Mouse (Mus musculus) forebrain, postnatal 0 days (tissue): ENCODE measurements around the gene Gm10184. TPM values are rescaled to one million over a fixed set of nuclear protein-coding genes. Genes with fewer than 3 reads are reported as not detected.
"Not testable (repeated sequence)": the region's sequence is repeated elsewhere in the genome, so short reads cannot be mapped to it uniquely, and the experiment has no call there.

ENCODE experiments used
- ATAC-seq: fragments of 200-750 bp; cut with Nextera tagmentation; 2 replicates; pipeline ENCODE4 v1.8.0; 2017; ENCODE audit warnings: mild to moderate bottlenecking, moderate library complexity
- DNase-seq: peaks from one replicate; pipeline ENCODE4 v3.0.0-alpha.2; 2015
- H3K27ac ChIP-seq: fragments of 300-500 bp; sonication (generic); 2 replicates; pipeline ENCODE4 v1.5.1; 2014; ENCODE audit warnings: low read depth, mild to moderate bottlenecking, antibody characterized with exemption, low read length, moderate library complexity, mixed read lengths
- H3K27me3 ChIP-seq: fragments of 300-500 bp; sonication (generic); 2 replicates; pipeline ENCODE4 v1.6.1; 2014; ENCODE audit warnings: mild to moderate bottlenecking, low read length, mixed read lengths; ENCODE audit not compliant: insufficient read depth
- H3K36me3 ChIP-seq: fragments of 300-500 bp; sonication (generic); 2 replicates; pipeline ENCODE4 v1.6.1; 2014; ENCODE audit warnings: mild to moderate bottlenecking, moderate library complexity; ENCODE audit not compliant: insufficient read depth
- H3K4me1 ChIP-seq: fragments of 300-500 bp; sonication (generic); 2 replicates; pipeline ENCODE4 v1.6.1; 2014; ENCODE audit warnings: antibody characterized with exemption; ENCODE audit not compliant: insufficient read depth
- H3K4me2 ChIP-seq: fragments of 300-500 bp; sonication (generic); 2 replicates; pipeline ENCODE4 v1.6.1; 2014; ENCODE audit warnings: low read depth, mild to moderate bottlenecking, moderate library complexity
- H3K4me3 ChIP-seq: fragments of 300-500 bp; sonication (generic); 2 replicates; pipeline ENCODE4 v1.5.1; 2014; ENCODE audit warnings: low read depth, low read length, mixed read lengths
- H3K9ac ChIP-seq: fragments of 300-500 bp; sonication (generic); 2 replicates; pipeline ENCODE4 v1.6.1; 2014; ENCODE audit warnings: mild to moderate bottlenecking
- H3K9me3 ChIP-seq: fragments of 300-500 bp; sonication (generic); 2 replicates; pipeline ENCODE4 v1.6.1; 2016; ENCODE audit warnings: low read length
- CTCF ChIP-seq: sonication (generic); IDR thresholded peaks from 2 replicates; pipeline ENCODE4 v1.5.1; 2016; ENCODE audit warnings: antibody characterized with exemption, control low read depth, low read depth
- WGBS: fragments of 180-500 bp; shearing (Covaris S2); extraction: QIAGEN DNeasy Blood & Tissue Kit; methylation state at CpG from one replicate; pipeline ENCODE4 v1.1.7; 2014; 5-methylcytosine and 5-hydroxymethylcytosine counted together
- polyA plus RNA-seq: library from polyadenylated mRNA; unstranded; fragments of >200 nt; fragmentation: Nextera tagmentation; extraction: Ambion mirVana; gene quantifications from 2 replicates; pipeline ENCODE4 v1.2.1, GENCODE M21; 2015
- total RNA-seq: library from RNA; depleted of rRNA; stranded (reverse); fragments of >200 nt; gene quantifications from 2 replicates; pipeline ENCODE4 v1.2.3, GENCODE M21; 2014; rRNA removed

Gene Gm10184
- total RNA-seq (14.5 and 17.7 TPM in 2 replicates), polyA plus RNA-seq (11.7 and 13.1 TPM in 2 replicates)

DNA sequence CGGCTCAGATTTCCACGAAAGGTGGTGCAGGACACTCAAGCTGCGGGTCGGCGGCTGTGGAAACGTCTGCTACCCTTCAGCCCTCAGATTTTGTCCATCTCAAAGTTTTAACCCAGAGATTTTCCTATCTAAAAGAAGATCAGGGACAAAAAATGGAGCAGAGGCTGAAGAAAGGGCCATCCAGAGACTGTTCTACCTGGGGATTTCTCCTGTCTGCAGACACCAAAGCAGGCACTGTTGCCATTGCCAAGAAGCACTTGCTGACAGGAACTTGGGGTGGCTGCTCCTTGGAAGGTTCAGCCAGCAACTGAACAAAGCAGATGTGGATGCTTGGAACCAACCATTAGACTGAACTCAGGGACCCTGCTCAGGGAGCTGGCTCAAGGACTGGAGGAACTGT, at the start of gene Gm10184:
Gm10184 (minus strand) TSS at position 101 of the 400 bp plus-strand sequence.
- no peaks in the 10 kb centered on the region for H3K27me3 ChIP-seq
- no peak for DNase-seq
- no peak for ATAC-seq
- no peaks in the 10 kb centered on the region for H3K36me3 ChIP-seq
- WGBS, result 97% methylated on average over 6 of the region's 6 CpGs
- no peaks in the 10 kb centered on the region for H3K4me1 ChIP-seq
- no peaks in the 10 kb centered on the region for H3K9me3 ChIP-seq
- no peak within 1 kb of the TSS for H3K27ac ChIP-seq
- no peak within 1 kb of the TSS for H3K4me2 ChIP-seq
- H3K4me3 ChIP-seq, result no peak within 1 kb of the TSS
- no peak for TF ChIP-seq CTCF
- no peak within 1 kb of the TSS for H3K9ac ChIP-seq

DNA sequence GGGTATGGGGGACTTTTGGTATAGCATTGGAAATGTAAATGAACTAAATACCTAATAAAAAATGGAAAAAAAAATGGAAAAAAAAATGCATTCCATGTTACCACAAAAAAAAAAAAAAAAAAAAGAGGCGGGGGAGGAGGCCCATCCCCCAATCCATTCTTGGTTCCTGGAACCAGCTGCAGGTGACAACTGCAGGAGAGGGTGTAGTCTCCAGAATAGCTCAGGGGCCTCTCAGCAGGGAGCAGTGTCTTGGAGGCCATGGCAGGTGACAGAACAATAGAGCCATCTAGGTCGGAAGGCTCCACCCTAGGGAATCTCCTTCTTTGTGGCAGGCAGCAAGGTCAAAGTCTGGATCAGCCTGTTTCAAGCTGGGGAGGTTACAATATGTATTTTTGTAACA, 23.7 kb upstream of the Gm10184 start:
- no peaks in the 10 kb centered on the region for H3K9me3 ChIP-seq
- no peak overlapping the region for H3K4me3 ChIP-seq
- no peaks in the 10 kb centered on the region for H3K36me3 ChIP-seq
- no peak overlapping the region for H3K9ac ChIP-seq
- no peaks in the 10 kb centered on the region for H3K27me3 ChIP-seq
- TF ChIP-seq CTCF, result no peak
- DNase-seq (no peak), ATAC-seq (no peak)
- no peak overlapping the region for H3K27ac ChIP-seq
- no peak overlapping the region for H3K4me2 ChIP-seq
- no peaks in the 10 kb centered on the region for H3K4me1 ChIP-seq
- 45% methylated on average over 2 of the region's 2 CpGs for WGBS

DNA sequence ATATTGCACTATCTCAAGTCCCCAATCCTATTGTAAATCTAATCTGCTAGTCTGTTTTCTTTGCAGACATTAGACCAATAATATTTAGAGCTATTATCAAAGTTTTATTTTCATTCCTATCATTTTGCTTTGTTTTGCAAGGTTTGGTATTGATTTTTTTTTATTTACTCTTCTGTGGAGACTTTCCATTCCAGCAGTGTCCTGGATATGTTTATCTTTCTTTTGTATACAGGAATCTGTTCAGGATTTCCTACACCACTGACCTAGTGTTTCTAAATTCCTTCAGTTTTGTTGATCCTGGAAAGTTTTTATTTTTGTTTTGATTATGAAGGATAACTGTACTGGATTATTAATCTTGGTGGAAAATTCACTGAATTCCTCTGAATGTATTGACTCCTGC, 2.6 kb downstream of the Gm10184 start:
- H3K27me3 ChIP-seq, result no peaks in the 10 kb centered on the region
- no peak overlapping the region for H3K4me2 ChIP-seq
- H3K36me3 ChIP-seq, result no peaks in the 10 kb centered on the region
- H3K9ac ChIP-seq, result no peak overlapping the region
- ATAC-seq (no peak), DNase-seq (no peak)
- H3K4me3 ChIP-seq, result no peak overlapping the region
- no peaks in the 10 kb centered on the region for H3K4me1 ChIP-seq
- H3K9me3 ChIP-seq, result no peaks in the 10 kb centered on the region
- TF ChIP-seq CTCF, result no peak
- no peak overlapping the region for H3K27ac ChIP-seq

DNA sequence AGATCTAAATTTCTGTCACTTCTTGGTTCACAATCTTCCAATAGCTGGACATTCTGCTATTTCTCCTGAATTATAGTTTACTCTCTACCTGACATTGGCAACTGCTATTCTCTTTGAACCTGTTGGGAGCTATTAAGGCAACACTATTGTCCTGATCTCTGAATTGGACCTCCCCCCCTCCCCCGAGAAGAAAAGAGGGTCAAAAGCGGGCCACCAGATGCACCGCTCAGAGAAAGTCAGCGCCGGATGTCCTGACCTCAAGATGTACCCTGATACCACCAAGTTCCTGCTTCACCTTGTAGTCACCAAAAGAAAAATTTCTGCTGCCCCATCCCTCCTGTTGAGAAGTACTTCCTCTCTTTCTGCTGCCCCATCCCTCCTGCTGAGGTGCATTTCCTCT, 5.5 kb downstream of the Gm10184 start:
- not testable (repeated sequence) for H3K4me2 ChIP-seq, H3K27me3 ChIP-seq, H3K4me1 ChIP-seq, ATAC-seq, H3K9me3 ChIP-seq, DNase-seq, H3K9ac ChIP-seq, H3K36me3 ChIP-seq, H3K4me3 ChIP-seq, H3K27ac ChIP-seq
- WGBS, result 91% methylated on average over 5 of the region's 5 CpGs

DNA sequence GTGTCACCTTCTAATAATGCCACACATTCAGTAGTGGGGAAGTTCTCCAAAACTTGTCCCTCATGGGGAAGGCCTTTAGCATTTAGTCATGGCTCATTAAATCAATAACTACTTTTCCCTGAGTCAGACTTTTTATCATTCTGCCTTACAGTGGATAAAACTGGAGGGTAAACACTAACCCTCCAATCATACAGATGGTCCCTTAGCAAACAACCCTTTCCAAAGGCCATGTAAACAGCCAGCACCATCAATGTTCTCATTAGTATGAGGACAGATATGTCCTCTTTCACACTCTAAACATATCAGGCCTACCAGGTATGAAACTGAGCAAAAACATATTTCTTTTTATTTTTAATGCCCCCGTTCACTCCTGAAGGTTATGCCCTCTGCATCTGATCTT, 7.5 kb downstream of the Gm10184 start:
- TF ChIP-seq CTCF, result no peak
- DNase-seq (no peak), ATAC-seq (no peak)
- Histone ChIP-seq H3K27me3 (no peaks in the 10 kb centered on the region), H3K4me1 (no peaks in the 10 kb centered on the region), H3K4me2 (no peak overlapping the region), H3K36me3 (no peaks in the 10 kb centered on the region), H3K9ac (no peak overlapping the region), H3K9me3 (no peaks in the 10 kb centered on the region), H3K27ac (no peak overlapping the region), H3K4me3 (no peak overlapping the region)
- WGBS, result 98% methylated on average over 1 of the region's 1 CpGs

DNA sequence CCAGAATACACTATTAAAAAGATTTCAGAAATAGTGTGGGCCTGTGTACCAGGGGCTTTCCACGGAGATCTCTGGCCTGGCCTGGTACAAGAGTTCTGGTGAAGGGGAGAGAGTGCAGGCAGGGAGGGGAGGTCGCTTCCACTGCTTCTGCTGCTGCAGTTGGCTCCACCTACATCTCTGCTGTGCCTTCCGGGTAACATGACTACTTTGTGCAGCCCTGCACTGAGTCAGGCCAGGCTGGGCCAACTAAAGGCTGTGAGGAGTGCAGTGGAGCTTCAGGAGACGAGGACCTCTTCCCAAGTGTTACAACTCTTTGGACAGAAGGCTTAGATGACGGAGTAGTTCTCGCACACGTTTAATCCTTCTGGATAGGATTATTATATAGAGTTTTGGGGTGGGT, 9.6 kb downstream of the Gm10184 start:
- no peak overlapping the region for H3K4me2 ChIP-seq
- TF ChIP-seq CTCF, result no peak
- no peak overlapping the region for H3K9ac ChIP-seq
- DNase-seq (no peak), ATAC-seq (no peak)
- H3K9me3 ChIP-seq, result no peaks in the 10 kb centered on the region
- H3K36me3 ChIP-seq, result no peaks in the 10 kb centered on the region
- 68% methylated on average over 7 of the region's 7 CpGs for WGBS
- H3K4me1 ChIP-seq, result no peaks in the 10 kb centered on the region
- H3K27me3 ChIP-seq, result no peaks in the 10 kb centered on the region
- no peak overlapping the region for H3K4me3 ChIP-seq
- no peak overlapping the region for H3K27ac ChIP-seq

DNA sequence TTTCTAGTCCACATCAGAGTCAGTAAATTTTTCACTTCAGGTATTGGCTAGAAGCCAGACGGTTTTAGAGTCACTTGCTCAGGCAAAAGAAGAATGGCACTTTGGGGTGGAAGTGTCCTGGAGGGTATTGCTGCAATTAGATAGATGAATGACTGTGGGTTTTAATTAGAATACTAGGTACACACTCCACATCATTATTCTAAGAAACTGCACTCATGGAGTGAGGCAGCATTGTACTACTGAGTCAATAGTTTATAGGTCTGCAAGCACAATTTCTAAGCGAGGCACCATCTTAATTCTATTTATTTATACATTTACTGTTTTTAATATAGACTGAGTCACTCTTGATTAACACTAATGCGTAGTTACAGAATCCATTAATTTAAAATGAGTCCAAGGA, 10.4 kb downstream of the Gm10184 start:
- DNase-seq (no peak), ATAC-seq (no peak)

DNA sequence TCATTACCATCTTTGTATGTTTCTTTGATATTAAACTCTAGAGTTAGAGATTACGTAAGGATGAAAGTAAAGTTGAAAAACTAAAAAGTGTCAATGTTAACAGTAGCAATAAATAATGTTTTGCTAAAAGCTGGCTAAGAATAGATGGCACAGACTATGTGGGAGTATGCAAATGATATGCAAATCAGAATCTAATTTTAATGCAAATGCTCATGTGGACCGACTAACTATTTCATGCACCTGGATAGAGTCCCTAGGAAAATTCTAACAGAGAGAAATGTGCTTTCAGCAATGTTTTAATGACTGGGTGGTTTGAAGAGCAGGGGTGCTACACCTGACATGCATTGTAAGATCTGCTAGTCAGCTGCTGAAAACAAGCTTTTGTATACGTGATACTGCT, 45.3 kb downstream of the Gm10184 start:
- H3K4me1 ChIP-seq, result 0 out of 2 replicates have a peak, but pooled peaks cover 5% of the 10 kb centered on the region
- no peak overlapping the region for H3K27ac ChIP-seq
- WGBS, result 26% methylated on average over 3 of the region's 3 CpGs
- no peak for TF ChIP-seq CTCF
- no peak overlapping the region for H3K4me3 ChIP-seq
- no peaks in the 10 kb centered on the region for H3K36me3 ChIP-seq
- DNase-seq, result peak; percentile 9
- no peaks in the 10 kb centered on the region for H3K9me3 ChIP-seq
- H3K27me3 ChIP-seq, result no peaks in the 10 kb centered on the region
- ATAC-seq, result peak; percentile 56; the same call in 1 of the 2 replicates
- no peak overlapping the region for H3K9ac ChIP-seq
- H3K4me2 ChIP-seq, result no peak overlapping the region

More for the DNA sequence above, 10.4 kb downstream of the Gm10184 start:
- Histone ChIP-seq H3K9ac (no peak overlapping the region), H3K27me3 (no peaks in the 10 kb centered on the region), H3K9me3 (no peaks in the 10 kb centered on the region), H3K4me2 (no peak overlapping the region), H3K36me3 (no peaks in the 10 kb centered on the region), H3K27ac (no peak overlapping the region), H3K4me1 (no peaks in the 10 kb centered on the region), H3K4me3 (no peak overlapping the region)
- 42% methylated on average over 3 of the region's 3 CpGs for WGBS
- no peak for TF ChIP-seq CTCF
